Mouse (Mus musculus) MEL (cell line): ENCODE data around the gene Pik3cg. TPM values are rescaled to one million over a fixed set of nuclear protein-coding genes. Genes with fewer than 3 reads are reported as not detected.

ENCODE experiments used
- DNase-seq: peaks from one replicate; pipeline ENCODE4 v3.0.0; 2011; ENCODE audit warnings: low read depth, low spot score
- H3K27ac ChIP-seq: 2 replicates; pipeline ENCODE4 v1.5.1; 2012; ENCODE audit warnings: low read depth, mild to moderate bottlenecking, control low read depth, low read length, moderate library complexity; ENCODE audit not compliant: control insufficient read depth
- H3K27me3 ChIP-seq, 2 experiments: fragments of 150-350 bp in 1 of 2; sonication (generic) in 1 of 2; 2 replicates each; pipeline ENCODE4 v1.6.1; 2012; ENCODE audit warnings: low read length in 2 of 2, mild to moderate bottlenecking in 2 of 2, improper control_type of control experiment in 1 of 2, moderate library complexity in 1 of 2; ENCODE audit not compliant: insufficient read depth in 2 of 2, control insufficient read depth in 1 of 2
- H3K36me3 ChIP-seq, 2 experiments: 2 replicates each; pipeline ENCODE4 v1.6.1; 2012 to 2014; ENCODE audit warnings: low read length in 2 of 2, improper control_type of control experiment in 1 of 2, inconsistent platforms in 1 of 2, mild to moderate bottlenecking in 1 of 2; ENCODE audit not compliant: insufficient read depth in 2 of 2, control insufficient read depth in 1 of 2
- H3K4me1 ChIP-seq, 2 experiments: fragments of 150-350 bp in 1 of 2; sonication (generic) in 1 of 2; 2 replicates each; pipeline ENCODE4 v1.6.1; 2012; ENCODE audit warnings: low read length in 2 of 2, improper control_type of control experiment in 1 of 2, mild to moderate bottlenecking in 1 of 2; ENCODE audit not compliant: insufficient read depth in 2 of 2, control insufficient read depth in 1 of 2
- H3K4me3 ChIP-seq, 2 experiments: fragments of 150-350 bp in 1 of 2; sonication (generic) in 1 of 2; 2 replicates each; pipeline ENCODE4 v1.5.1; 2012; ENCODE audit warnings: low read depth in 2 of 2, low read length in 2 of 2, mild to moderate bottlenecking in 2 of 2, moderate library complexity in 2 of 2, control low read depth in 1 of 2, improper control_type of control experiment in 1 of 2; ENCODE audit not compliant: control insufficient read depth in 1 of 2, insufficient read depth in 1 of 2
- H3K79me2 ChIP-seq: 2 replicates; pipeline ENCODE4 v1.6.1; 2012; ENCODE audit warnings: mild to moderate bottlenecking, low read length, moderate library complexity; ENCODE audit not compliant: control insufficient read depth, poor library complexity, insufficient read depth
- H3K9ac ChIP-seq: 2 replicates; pipeline ENCODE4 v1.6.1; 2012; ENCODE audit warnings: low read depth, mild to moderate bottlenecking, control low read depth, low read length, moderate library complexity; ENCODE audit not compliant: control insufficient read depth, poor library complexity, severe bottlenecking
- H3K9me3 ChIP-seq: fragments of 150-350 bp; sonication (generic); replicated peaks from 2 replicates; pipeline ENCODE4 v1.6.1; 2012; ENCODE audit warnings: mild to moderate bottlenecking, low read length, improper control_type of control experiment, moderate library complexity; ENCODE audit not compliant: insufficient read depth
- BHLHE40 ChIP-seq: IDR thresholded peaks from 2 replicates; pipeline ENCODE4 v1.6.1; 2012; ENCODE audit warnings: low read depth, mild to moderate bottlenecking, inconsistent platforms, low read length, improper control_type of control experiment, borderline replicate concordance
- CHD2 ChIP-seq: IDR thresholded peaks from 2 replicates; pipeline ENCODE4 v1.6.1; 2011; ENCODE audit warnings: low read length, improper control_type of control experiment
- CTCF ChIP-seq, 3 experiments: IDR thresholded peaks in 2 of 3; conservative IDR thresholded peaks in 1 of 3; 2 replicates each; pipeline ENCODE4 v1.5.1; 2011 to 2012; ENCODE audit warnings: low read length in 3 of 3, low read depth in 2 of 3, mild to moderate bottlenecking in 2 of 3, improper control_type of control experiment in 1 of 3, inconsistent platforms in 1 of 3, mixed read lengths in 1 of 3, moderate library complexity in 1 of 3; ENCODE audit not compliant: control insufficient read depth in 1 of 3, insufficient read depth in 1 of 3, poor library complexity in 1 of 3, severe bottlenecking in 1 of 3
- E2F4 ChIP-seq: IDR thresholded peaks from 2 replicates; pipeline ENCODE4 v1.6.1; 2011; ENCODE audit warnings: low read depth, low read length, improper control_type of control experiment, borderline replicate concordance
- GABPA ChIP-seq: IDR thresholded peaks from 2 replicates; pipeline ENCODE4 v1.6.1; 2012; ENCODE audit warnings: low read depth, mild to moderate bottlenecking, inconsistent platforms, low read length, improper control_type of control experiment, moderate library complexity
- HCFC1 ChIP-seq: IDR thresholded peaks from 2 replicates; pipeline ENCODE4 v1.6.1; 2012; ENCODE audit warnings: low read depth, mild to moderate bottlenecking, inconsistent platforms, low read length, improper control_type of control experiment, moderate library complexity
- KAT2A ChIP-seq: conservative IDR thresholded peaks from 2 replicates; pipeline ENCODE4 v1.6.1; 2012; ENCODE audit warnings: low read depth, low read length, improper control_type of control experiment, inconsistent platforms
- MAFK ChIP-seq: IDR thresholded peaks from 2 replicates; pipeline ENCODE4 v1.6.1; 2011; ENCODE audit warnings: low read depth, mild to moderate bottlenecking, low read length, improper control_type of control experiment, borderline replicate concordance
- MXI1 ChIP-seq: IDR thresholded peaks from 2 replicates; pipeline ENCODE4 v1.6.1; 2011; ENCODE audit warnings: mild to moderate bottlenecking, low read depth, low read length, improper control_type of control experiment
- NELFE ChIP-seq: IDR thresholded peaks from 2 replicates; pipeline ENCODE4 v1.6.1; 2011; ENCODE audit warnings: low read depth, low read length, improper control_type of control experiment
- POLR2A ChIP-seq, 2 experiments: IDR thresholded peaks; 2 replicates each; pipeline ENCODE4 v1.6.1; 2011 to 2012; ENCODE audit warnings: low read length in 2 of 2, mild to moderate bottlenecking in 2 of 2, control low read depth in 1 of 2, improper control_type of control experiment in 1 of 2, low read depth in 1 of 2, moderate library complexity in 1 of 2; ENCODE audit not compliant: control insufficient read depth in 1 of 2, insufficient read depth in 1 of 2, poor library complexity in 1 of 2
- POLR2AphosphoS2 ChIP-seq: IDR thresholded peaks from 2 replicates; pipeline ENCODE4 v1.6.1; 2011; ENCODE audit warnings: low read length, improper control_type of control experiment
- POLR2AphosphoS5 ChIP-seq: IDR thresholded peaks from 2 replicates; pipeline ENCODE4 v1.6.1; 2012; ENCODE audit warnings: low read depth, borderline replicate concordance, mild to moderate bottlenecking, inconsistent platforms, low read length, moderate library complexity, mixed read lengths
- RAD21 ChIP-seq: IDR thresholded peaks from 2 replicates; pipeline ENCODE4 v1.6.1; 2011; ENCODE audit warnings: mild to moderate bottlenecking, low read depth, low read length, improper control_type of control experiment
- RCOR1 ChIP-seq: IDR thresholded peaks from 2 replicates; pipeline ENCODE4 v1.6.1; 2012; ENCODE audit warnings: low read depth, mild to moderate bottlenecking, inconsistent platforms, low read length, improper control_type of control experiment
- SIN3A ChIP-seq: IDR thresholded peaks from 2 replicates; pipeline ENCODE4 v1.6.1; 2012; ENCODE audit warnings: low read length, improper control_type of control experiment, inconsistent platforms
- SMC3 ChIP-seq: IDR thresholded peaks from 2 replicates; pipeline ENCODE4 v1.6.1; 2011; ENCODE audit warnings: low read depth, low read length, improper control_type of control experiment
- TAL1 ChIP-seq: IDR thresholded peaks from 2 replicates; pipeline ENCODE4 v1.6.1; 2012; ENCODE audit warnings: mild to moderate bottlenecking, inconsistent platforms, low read length, moderate library complexity, mixed read lengths
- TCF12 ChIP-seq: IDR thresholded peaks from 2 replicates; pipeline ENCODE4 v1.6.1; 2014; ENCODE audit warnings: low read depth, mild to moderate bottlenecking, inconsistent platforms, low read length, improper control_type of control experiment, moderate library complexity
- UBTF ChIP-seq: IDR thresholded peaks from 2 replicates; pipeline ENCODE4 v1.6.1; 2012; ENCODE audit warnings: low read depth, mild to moderate bottlenecking, inconsistent platforms, low read length, improper control_type of control experiment, moderate library complexity, borderline replicate concordance; ENCODE audit not compliant: insufficient read depth
- USF1 ChIP-seq: IDR thresholded peaks from 2 replicates; pipeline ENCODE4 v1.6.1; 2014; ENCODE audit warnings: low read depth, mild to moderate bottlenecking, inconsistent platforms, low read length, improper control_type of control experiment, moderate library complexity
- USF2 ChIP-seq, 2 experiments: IDR thresholded peaks; 2 replicates each; pipeline ENCODE4 v1.6.1; 2011 to 2012; ENCODE audit warnings: improper control_type of control experiment in 2 of 2, low read length in 2 of 2, borderline replicate concordance in 1 of 2, inconsistent platforms in 1 of 2, low read depth in 1 of 2, mild to moderate bottlenecking in 1 of 2; ENCODE audit not compliant: insufficient read depth in 1 of 2
- ZKSCAN1 ChIP-seq: IDR thresholded peaks from 2 replicates; pipeline ENCODE4 v1.6.1; 2012; ENCODE audit warnings: low read depth, mild to moderate bottlenecking, inconsistent platforms, low read length, improper control_type of control experiment, moderate library complexity
- polyA plus RNA-seq, 2 experiments: library from polyadenylated mRNA; stranded (reverse) in 1 of 2; unstranded in 1 of 2; fragments of >175 nt in 1 of 2; fragments of >200 nt in 1 of 2; gene quantifications; 2 replicates each; pipeline versions ENCODE4 v1.2.1 to v1.2.4; 2012; ENCODE audit warnings: low replicate concordance in 2 of 2, low read depth in 1 of 2; ENCODE audit not compliant: insufficient read length in 2 of 2, insufficient read depth in 1 of 2, missing spikeins in 1 of 2
- total RNA-seq: library from RNA; depleted of rRNA; stranded (reverse); fragments of 300-350 nt; gene quantifications from 2 replicates; pipeline ENCODE4 v1.2.3, GENCODE M21; 2012

The Pik3cg gene
- total and polyA plus RNA-seq, 3 experiments: 4.9 to 8.5 TPM; not detected in 1

DNA sequence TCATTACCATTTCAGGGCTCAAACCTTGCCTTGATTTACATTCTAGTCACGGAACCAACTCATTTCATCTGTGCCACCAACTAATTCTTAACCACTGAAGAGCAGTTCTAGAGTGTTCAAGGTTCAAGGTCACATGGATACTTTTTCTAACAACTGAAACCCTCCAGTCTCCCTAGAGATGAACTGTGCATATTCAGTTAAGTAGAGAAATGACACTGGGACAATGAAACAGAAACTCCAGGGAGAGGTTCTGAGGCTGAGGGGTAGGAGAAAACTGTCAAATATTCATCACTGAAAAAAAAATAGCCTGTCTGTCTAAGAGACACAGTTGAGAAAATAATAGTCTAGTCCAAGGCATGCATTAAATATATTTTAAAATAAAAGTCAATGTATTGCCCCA, 24.9 kb downstream of the Pik3cg start:
- Histone ChIP-seq H3K27me3 (no peaks in the 10 kb centered on the region), H3K4me1 (peaks cover 4 to 6% of the 10 kb centered on the region in 2 experiments)
- TF ChIP-seq SIN3A: no peak
- TF ChIP-seq RCOR1: no peak
- no peak for TF ChIP-seq ZKSCAN1
- TF ChIP-seq NELFE: no peak
- no peak for TF ChIP-seq POLR2AphosphoS2
- TF ChIP-seq USF1: no peak
- TF ChIP-seq CHD2: no peak
- TF ChIP-seq E2F4: no peak
- no peak for TF ChIP-seq BHLHE40
- TF ChIP-seq HCFC1: no peak

DNA sequence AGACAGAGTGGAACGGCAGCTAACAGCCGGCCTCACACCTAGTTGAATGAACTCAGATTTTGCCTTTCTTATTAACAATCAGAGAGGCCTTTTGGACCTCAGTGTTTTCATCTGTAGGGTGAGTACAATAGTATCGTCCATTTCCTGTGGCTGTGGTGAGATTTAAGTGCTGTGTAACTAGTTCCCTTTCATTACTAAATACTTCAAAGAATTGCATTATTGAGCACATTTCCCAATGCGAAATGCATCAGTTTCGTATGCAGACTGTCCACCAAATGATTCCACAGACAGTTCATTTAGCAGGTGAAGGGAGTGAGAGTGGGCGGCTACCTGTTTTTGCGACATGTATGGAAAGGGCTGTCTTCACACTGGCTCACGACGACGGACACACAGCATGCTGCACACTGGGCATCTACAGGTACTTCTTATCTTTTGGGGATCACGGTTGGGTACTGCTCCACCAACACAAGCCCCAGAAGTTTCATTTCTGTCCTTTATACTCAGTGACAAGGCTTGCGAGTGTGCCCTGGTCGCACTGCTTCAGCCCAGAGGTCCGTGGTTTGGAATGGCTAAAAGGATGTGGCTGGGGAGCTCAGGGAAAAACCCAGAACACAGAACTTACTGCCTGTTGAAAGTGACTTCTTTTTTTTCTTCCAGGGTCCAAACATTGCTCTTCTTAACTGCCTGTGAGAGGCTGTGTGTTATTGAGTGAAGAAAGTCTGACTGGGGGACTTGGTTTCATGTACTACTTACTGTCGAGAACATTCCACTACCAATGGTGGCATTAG, 25.6 kb downstream of the Pik3cg start:
- Histone ChIP-seq H3K4me1 (peaks cover 4 to 6% of the 10 kb centered on the region in 2 experiments), H3K36me3 (peaks cover 0 to 7% of the 10 kb centered on the region in 2 experiments; a peak in 2 of 4 replicates), H3K9ac (no peak overlapping the region), H3K4me3 (no peak overlapping the region), H3K27ac (no peak overlapping the region), H3K27me3 (no peaks in the 10 kb centered on the region), H3K9me3 (no peaks in the 10 kb centered on the region), H3K79me2 (no peaks in the 10 kb centered on the region)
- no peak for TF ChIP-seq HCFC1
- TF ChIP-seq POLR2AphosphoS5: no peak
- TF ChIP-seq E2F4: no peak
- TF ChIP-seq GABPA: no peak
- no peak for DNase-seq

More for the DNA sequence above, 24.9 kb downstream of the Pik3cg start:
- no peak overlapping the region for H3K27ac ChIP-seq
- H3K9me3 ChIP-seq: no peaks in the 10 kb centered on the region
- no peak overlapping the region for H3K4me3 ChIP-seq
- H3K79me2 ChIP-seq: no peaks in the 10 kb centered on the region
- peaks cover 0 to 7% of the 10 kb centered on the region in 2 experiments; a peak in 2 of 4 replicates for H3K36me3 ChIP-seq
- no peak overlapping the region for H3K9ac ChIP-seq
- no peak for DNase-seq

DNA sequence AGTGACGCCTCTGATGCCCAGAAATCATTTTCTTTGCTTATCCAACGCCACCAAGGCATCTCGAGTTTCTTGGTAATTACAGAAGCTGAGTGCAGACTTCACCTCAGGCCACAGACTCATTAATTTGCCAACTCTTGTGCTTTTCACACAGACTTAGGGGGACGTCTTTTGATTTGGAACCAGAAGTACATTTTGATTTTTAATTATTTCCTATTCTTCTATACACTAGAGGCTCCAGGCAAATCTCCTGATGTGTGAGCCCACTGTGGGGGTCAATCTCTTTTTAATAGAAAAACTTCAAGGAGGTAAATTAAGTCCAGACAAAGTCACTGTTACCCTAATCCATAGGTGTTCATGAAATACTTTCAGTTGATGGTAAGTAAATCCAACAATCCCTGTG, 26.6 kb downstream of the Pik3cg start:
- Histone ChIP-seq H3K4me3 (no peak overlapping the region), H3K36me3 (peaks cover 0 to 5% of the 10 kb centered on the region in 2 experiments; a peak in 1 of 4 replicates)
- TF ChIP-seq E2F4: no peak
- no peak for TF ChIP-seq SMC3
- TF ChIP-seq USF2 (IDR thresholded peaks at IDR 0.05; ENCODE audit: borderline replicate concordance in 1 of 2, insufficient read depth in 1 of 2, low read depth in 1 of 2, low read length in 2 of 2): no peak
- TF ChIP-seq HCFC1: no peak
- TF ChIP-seq POLR2A (IDR thresholded peaks at IDR 0.05; ENCODE audit: control insufficient read depth in 1 of 2, insufficient read depth in 1 of 2, low read depth in 1 of 2, low read length in 2 of 2, poor library complexity in 1 of 2): no peak
- no peak for TF ChIP-seq KAT2A
- TF ChIP-seq UBTF: no peak
- TF ChIP-seq TAL1: no peak
- TF ChIP-seq CHD2: no peak
- no peak for TF ChIP-seq MXI1
- TF ChIP-seq USF1: no peak
- TF ChIP-seq MAFK: no peak
- TF ChIP-seq POLR2AphosphoS2: no peak
- no peak for TF ChIP-seq RAD21
- TF ChIP-seq TCF12: no peak
- no peak for TF ChIP-seq POLR2AphosphoS5
- no peak for TF ChIP-seq CTCF (IDR thresholded peaks at IDR 0.05 in 2 of 3, conservative IDR thresholded peaks at IDR 0.05 in 1 of 3; ENCODE audit: control insufficient read depth in 1 of 3, insufficient read depth in 1 of 3, low read depth in 2 of 3, low read length in 3 of 3, poor library complexity in 1 of 3, severe bottlenecking in 1 of 3)

More for the DNA sequence above, 26.6 kb downstream of the Pik3cg start:
- no peak for DNase-seq
- H3K4me1 ChIP-seq: peaks cover 2% of the 10 kb centered on the region in 2 experiments; a peak in 3 of 4 replicates
- no peaks in the 10 kb centered on the region for H3K79me2 ChIP-seq
- H3K27ac ChIP-seq: no peak overlapping the region
- no peaks in the 10 kb centered on the region for H3K9me3 ChIP-seq
- H3K9ac ChIP-seq: no peak overlapping the region
- H3K27me3 ChIP-seq: no peaks in the 10 kb centered on the region
